Mouse (Mus musculus) intestine, embryonic 14.5 days (tissue): Measurements from ENCODE around the gene Abca14. TPM values are rescaled to one million over a fixed set of nuclear protein-coding genes. Genes with fewer than 3 reads are reported as not detected.

Experiments
- ATAC-seq: fragments of 200-750 bp; cut with Nextera tagmentation; replicated peaks from 2 replicates; pipeline ENCODE4 v1.8.0; 2017; ENCODE audit warnings: low read depth, moderate number of reproducible peaks, moderate TSS enrichment, moderate library complexity; ENCODE audit not compliant: low FRiP score, low TSS enrichment
- DNase-seq: peaks from one replicate; pipeline ENCODE4 v3.0.0-alpha.2; 2018; ENCODE audit warnings: low spot score
- H3K27ac ChIP-seq: fragments of 300-500 bp; sonication (generic); 2 replicates; pipeline ENCODE4 v1.5.1; 2014; ENCODE audit warnings: low read depth, mild to moderate bottlenecking, control low read depth
- H3K27me3 ChIP-seq: fragments of 300-500 bp; sonication (generic); replicated peaks from 2 replicates; pipeline ENCODE4 v1.6.1; 2014; ENCODE audit warnings: low read length, control low read depth; ENCODE audit not compliant: control insufficient read depth, insufficient read depth
- H3K36me3 ChIP-seq: fragments of 300-500 bp; sonication (generic); 2 replicates; pipeline ENCODE4 v1.6.1; 2014; ENCODE audit warnings: low read length, control low read depth; ENCODE audit not compliant: control insufficient read depth, insufficient read depth
- H3K4me1 ChIP-seq: fragments of 300-500 bp; sonication (generic); replicated peaks from 2 replicates; pipeline ENCODE4 v1.6.1; 2014; ENCODE audit warnings: low read length, control low read depth, mixed read lengths; ENCODE audit not compliant: control insufficient read depth, insufficient read depth
- H3K4me2 ChIP-seq: fragments of 300-500 bp; sonication (generic); 2 replicates; pipeline ENCODE4 v1.6.1; 2014; ENCODE audit warnings: low read length
- H3K4me3 ChIP-seq: fragments of 300-500 bp; sonication (generic); 2 replicates; pipeline ENCODE4 v1.5.1; 2014; ENCODE audit warnings: low read depth, low read length, control low read depth, mixed read lengths
- H3K9ac ChIP-seq: fragments of 300-500 bp; sonication (generic); 2 replicates; pipeline ENCODE4 v1.6.1; 2014; ENCODE audit warnings: mild to moderate bottlenecking, low read length
- H3K9me3 ChIP-seq: fragments of 300-500 bp; sonication (generic); 2 replicates; pipeline ENCODE4 v1.6.1; 2016; ENCODE audit warnings: low read length, control low read depth; ENCODE audit not compliant: control insufficient read depth
- WGBS: fragments of 180-500 bp; shearing (Covaris S2); extraction: QIAGEN DNeasy Blood & Tissue Kit; methylation state at CpG from one replicate; pipeline ENCODE4 v1.1.7; 2014; 5-methylcytosine and 5-hydroxymethylcytosine counted together
- polyA plus RNA-seq: library from polyadenylated mRNA; unstranded; fragments of >200 nt; fragmentation: Nextera tagmentation; extraction: Ambion mirVana; gene quantifications from 2 replicates; pipeline ENCODE4 v1.2.1, GENCODE M21; 2014

Gene Abca14
- polyA plus RNA-seq, 1 experiment from 2014 or later = 0.08 TPM

GRCm38 (mm10) chr7:120361159-120361558 is 157.4 kb downstream of the Abca14 start:
- no peaks in the 10 kb centered on the region for H3K4me1 ChIP-seq
- H3K4me3 ChIP-seq = no peak overlapping the region
- no peak overlapping the region for H3K27ac ChIP-seq
- no peak for DNase-seq
- no peak for ATAC-seq
- no peaks in the 10 kb centered on the region for H3K9me3 ChIP-seq
- WGBS = 38% methylated on average over 13 of the region's 13 CpGs
- H3K36me3 ChIP-seq = no peaks in the 10 kb centered on the region
- no peak overlapping the region for H3K4me2 ChIP-seq
- no peaks in the 10 kb centered on the region for H3K27me3 ChIP-seq
- H3K9ac ChIP-seq = no peak overlapping the region

Other genes starting within 250 kb of the Abca14 start
- not detected in 2 replicates for gene Dnah3, start 108.7 kb upstream of the Abca14 start, polyA plus RNA-seq
- gene Tmem159, start 101.6 kb upstream of the Abca14 start, polyA plus RNA-seq = 24.8 and 26.9 TPM in 2 replicates
- not detected in 2 replicates for gene Zp2, start 58.7 kb upstream of the Abca14 start, polyA plus RNA-seq
- gene Anks4b, start 30.1 kb upstream of the Abca14 start, polyA plus RNA-seq = 4.5 and 5.2 TPM in 2 replicates
- gene Crym, start 1.9 kb upstream of the Abca14 start, polyA plus RNA-seq = 1.4 and 1.5 TPM in 2 replicates
- gene Abca15, start 124.7 kb downstream of the Abca14 start, polyA plus RNA-seq = not detected in 2 replicates
- not detected in 2 replicates for gene Abca16, start 205.7 kb downstream of the Abca14 start, polyA plus RNA-seq